Mouse (Mus musculus) intestine, embryonic 14.5 days (tissue): ENCODE measurements around the gene Mgat5b. TPM values are rescaled to one million over a fixed set of nuclear protein-coding genes. Genes with fewer than 3 reads are reported as not detected.

Experiments used
- ATAC-seq: fragments of 200-750 bp; cut with Nextera tagmentation; replicated peaks from 2 replicates; pipeline ENCODE4 v1.8.0; 2017; ENCODE audit warnings: low read depth, moderate number of reproducible peaks, moderate TSS enrichment, moderate library complexity; ENCODE audit not compliant: low FRiP score, low TSS enrichment
- DNase-seq: peaks from one replicate; pipeline ENCODE4 v3.0.0-alpha.2; 2018; ENCODE audit warnings: low spot score
- H3K27ac ChIP-seq: fragments of 300-500 bp; sonication (generic); 2 replicates; pipeline ENCODE4 v1.5.1; 2014; ENCODE audit warnings: low read depth, mild to moderate bottlenecking, control low read depth
- H3K27me3 ChIP-seq: fragments of 300-500 bp; sonication (generic); replicated peaks from 2 replicates; pipeline ENCODE4 v1.6.1; 2014; ENCODE audit warnings: low read length, control low read depth; ENCODE audit not compliant: control insufficient read depth, insufficient read depth
- H3K36me3 ChIP-seq: fragments of 300-500 bp; sonication (generic); 2 replicates; pipeline ENCODE4 v1.6.1; 2014; ENCODE audit warnings: low read length, control low read depth; ENCODE audit not compliant: control insufficient read depth, insufficient read depth
- H3K4me1 ChIP-seq: fragments of 300-500 bp; sonication (generic); replicated peaks from 2 replicates; pipeline ENCODE4 v1.6.1; 2014; ENCODE audit warnings: low read length, control low read depth, mixed read lengths; ENCODE audit not compliant: control insufficient read depth, insufficient read depth
- H3K4me2 ChIP-seq: fragments of 300-500 bp; sonication (generic); 2 replicates; pipeline ENCODE4 v1.6.1; 2014; ENCODE audit warnings: low read length
- H3K4me3 ChIP-seq: fragments of 300-500 bp; sonication (generic); 2 replicates; pipeline ENCODE4 v1.5.1; 2014; ENCODE audit warnings: low read depth, low read length, control low read depth, mixed read lengths
- H3K9ac ChIP-seq: fragments of 300-500 bp; sonication (generic); 2 replicates; pipeline ENCODE4 v1.6.1; 2014; ENCODE audit warnings: mild to moderate bottlenecking, low read length
- H3K9me3 ChIP-seq: fragments of 300-500 bp; sonication (generic); 2 replicates; pipeline ENCODE4 v1.6.1; 2016; ENCODE audit warnings: low read length, control low read depth; ENCODE audit not compliant: control insufficient read depth
- WGBS: fragments of 180-500 bp; shearing (Covaris S2); extraction: QIAGEN DNeasy Blood & Tissue Kit; methylation state at CpG from one replicate; pipeline ENCODE4 v1.1.7; 2014; 5-methylcytosine and 5-hydroxymethylcytosine counted together
- polyA plus RNA-seq: library from polyadenylated mRNA; unstranded; fragments of >200 nt; fragmentation: Nextera tagmentation; extraction: Ambion mirVana; gene quantifications from 2 replicates; pipeline ENCODE4 v1.2.1, GENCODE M21; 2014

Gene Mgat5b
- polyA plus RNA-seq, 1 experiment from 2014 or later: 0.92 TPM

- H3K4me1 ChIP-seq: peaks cover 5% of the 10 kb centered on the region; the same call in 1 of the 2 replicates
- H3K9me3 ChIP-seq: no peaks in the 10 kb centered on the region
- 61% methylated on average over 2 of the region's 2 CpGs for WGBS
- H3K27ac ChIP-seq: no peak overlapping the region
- no peak overlapping the region for H3K4me3 ChIP-seq
- no peaks in the 10 kb centered on the region for H3K36me3 ChIP-seq
- no peak overlapping the region for H3K4me2 ChIP-seq
- ATAC-seq (no peak), DNase-seq (no peak)
- H3K9ac ChIP-seq: no peak overlapping the region
- no peaks in the 10 kb centered on the region for H3K27me3 ChIP-seq
Observed at GRCm38 (mm10) chr11:117021026-117021425, 102.4 kb downstream of the Mgat5b start.

- H3K27ac ChIP-seq: no peak overlapping the region
- 95% methylated on average over 3 of the region's 3 CpGs for WGBS
- H3K4me1 ChIP-seq: peaks cover 5% of the 10 kb centered on the region; the same call in 1 of the 2 replicates
- H3K36me3 ChIP-seq: no peaks in the 10 kb centered on the region
- H3K27me3 ChIP-seq: no peaks in the 10 kb centered on the region
- ATAC-seq (no peak), DNase-seq (no peak)
- H3K4me2 ChIP-seq: no peak overlapping the region
- H3K9ac ChIP-seq: no peak overlapping the region
- no peaks in the 10 kb centered on the region for H3K9me3 ChIP-seq
- no peak overlapping the region for H3K4me3 ChIP-seq
Observed at GRCm38 (mm10) chr11:117023537-117023936, 104.9 kb downstream of the Mgat5b start.

GRCm38 (mm10) chr11:117027681-117028080 lies 109.0 kb downstream of the Mgat5b start:
- DNase-seq (no peak), ATAC-seq (no peak)
- Histone ChIP-seq H3K9me3 (no peaks in the 10 kb centered on the region), H3K4me3 (no peak overlapping the region), H3K27ac (no peak overlapping the region), H3K9ac (no peak overlapping the region), H3K4me1 (peaks cover 11% of the 10 kb centered on the region; the same call in 1 of the 2 replicates), H3K36me3 (no peaks in the 10 kb centered on the region), H3K27me3 (no peaks in the 10 kb centered on the region), H3K4me2 (no peak overlapping the region)
- WGBS: 32% methylated on average over 10 of the region's 10 CpGs

- Histone ChIP-seq H3K4me1 (peaks cover 11% of the 10 kb centered on the region; the same call in 1 of the 2 replicates), H3K36me3 (no peaks in the 10 kb centered on the region), H3K27me3 (no peaks in the 10 kb centered on the region), H3K9me3 (no peaks in the 10 kb centered on the region), H3K27ac (no peak overlapping the region), H3K4me3 (no peak overlapping the region), H3K4me2 (no peak overlapping the region), H3K9ac (no peak overlapping the region)
- ATAC-seq: no peak
- DNase-seq: no peak
- WGBS: 65% methylated on average over 19 of the region's 19 CpGs
Observed at GRCm38 (mm10) chr11:117028861-117029568, 110.4 kb downstream of the Mgat5b start.

- Histone ChIP-seq H3K27ac (no peak overlapping the region), H3K4me2 (no peak overlapping the region), H3K9ac (no peak overlapping the region), H3K4me3 (no peak overlapping the region), H3K4me1 (peaks cover 11% of the 10 kb centered on the region; the same call in 1 of the 2 replicates), H3K27me3 (no peaks in the 10 kb centered on the region), H3K36me3 (no peaks in the 10 kb centered on the region), H3K9me3 (no peaks in the 10 kb centered on the region)
- ATAC-seq (no peak), DNase-seq (no peak)
- WGBS: 77% methylated on average over 3 of the region's 3 CpGs
Observed at GRCm38 (mm10) chr11:117029569-117029955, 110.9 kb downstream of the Mgat5b start.

GRCm38 (mm10) chr11:117030018-117030417 lies 111.4 kb downstream of the Mgat5b start:
- Histone ChIP-seq H3K27ac (peak overlapping the region; percentile 17; the same call in 1 of the 2 replicates), H3K9ac (no peak overlapping the region), H3K36me3 (no peaks in the 10 kb centered on the region), H3K9me3 (no peaks in the 10 kb centered on the region), H3K4me2 (no peak overlapping the region), H3K27me3 (no peaks in the 10 kb centered on the region), H3K4me3 (no peak overlapping the region), H3K4me1 (peaks cover 11% of the 10 kb centered on the region; the same call in 1 of the 2 replicates)
- 19% methylated on average over 3 of the region's 3 CpGs for WGBS
- DNase-seq (no peak), ATAC-seq (no peak)

- Histone ChIP-seq H3K4me1 (peaks cover 11% of the 10 kb centered on the region; the same call in 1 of the 2 replicates), H3K36me3 (no peaks in the 10 kb centered on the region), H3K9ac (no peak overlapping the region), H3K4me2 (no peak overlapping the region), H3K27me3 (no peaks in the 10 kb centered on the region), H3K4me3 (no peak overlapping the region), H3K9me3 (no peaks in the 10 kb centered on the region), H3K27ac (peak overlapping the region; percentile 17; the same call in 1 of the 2 replicates)
- 36% methylated on average over 8 of the region's 8 CpGs for WGBS
- no peak for ATAC-seq
- no peak for DNase-seq
Observed at GRCm38 (mm10) chr11:117030471-117031101, 111.9 kb downstream of the Mgat5b start.

GRCm38 (mm10) chr11:117031249-117031648 lies 112.6 kb downstream of the Mgat5b start:
- H3K4me3 ChIP-seq: no peak overlapping the region
- H3K27me3 ChIP-seq: no peaks in the 10 kb centered on the region
- DNase-seq: no peak

More at GRCm38 (mm10) chr11:117031249-117031648, 112.6 kb downstream of the Mgat5b start:
- peak overlapping the region; percentile 17; the same call in 1 of the 2 replicates for H3K27ac ChIP-seq
- H3K4me1 ChIP-seq: peaks cover 11% of the 10 kb centered on the region; the same call in 1 of the 2 replicates
- H3K4me2 ChIP-seq: no peak overlapping the region
- no peak overlapping the region for H3K9ac ChIP-seq
- H3K36me3 ChIP-seq: no peaks in the 10 kb centered on the region
- ATAC-seq: no peak
- H3K9me3 ChIP-seq: no peaks in the 10 kb centered on the region
- 23% methylated on average over 4 of the region's 4 CpGs for WGBS
